Mouse (Mus musculus) forebrain, embryonic 14.5 days (tissue): Measurements from ENCODE around the gene AV320801. TPM values are rescaled to one million over a fixed set of nuclear protein-coding genes. Genes with fewer than 3 reads are reported as not detected.
"Not testable (repeated sequence)": the region's sequence is repeated elsewhere in the genome, so short reads cannot be mapped to it uniquely, and the experiment has no call there.

Experiments
- ATAC-seq: fragments of 200-750 bp; cut with Nextera tagmentation; 2 replicates; pipeline ENCODE4 v1.8.0; 2017; ENCODE audit warnings: mild to moderate bottlenecking, moderate library complexity
- DNase-seq: peaks from one replicate; pipeline ENCODE4 v3.0.0-alpha.2; 2015; ENCODE audit warnings: low spot score
- H3K27ac ChIP-seq: fragments of 300-500 bp; sonication (generic); 2 replicates; pipeline ENCODE4 v1.5.1; 2014; ENCODE audit warnings: low read depth, mild to moderate bottlenecking, control low read depth, low read length, moderate library complexity
- H3K27me3 ChIP-seq: fragments of 300-500 bp; sonication (generic); replicated peaks from 2 replicates; pipeline ENCODE4 v1.6.1; 2014; ENCODE audit warnings: low read length, control low read depth, mixed read lengths; ENCODE audit not compliant: control insufficient read depth, insufficient read depth
- H3K36me3 ChIP-seq: fragments of 300-500 bp; sonication (generic); 2 replicates; pipeline ENCODE4 v1.6.1; 2014; ENCODE audit warnings: low read length, control low read depth; ENCODE audit not compliant: control insufficient read depth, insufficient read depth
- H3K4me1 ChIP-seq: fragments of 300-500 bp; sonication (generic); 2 replicates; pipeline ENCODE4 v1.6.1; 2014; ENCODE audit warnings: antibody characterized with exemption, low read length, control low read depth; ENCODE audit not compliant: control insufficient read depth, insufficient read depth
- H3K4me2 ChIP-seq: fragments of 300-500 bp; sonication (generic); 2 replicates; pipeline ENCODE4 v1.6.1; 2014; ENCODE audit warnings: mild to moderate bottlenecking, control low read depth, low read length
- H3K4me3 ChIP-seq: fragments of 300-500 bp; sonication (generic); 2 replicates; pipeline ENCODE4 v1.5.1; 2014; ENCODE audit warnings: low read depth, low read length, control low read depth
- H3K9ac ChIP-seq: fragments of 300-500 bp; sonication (generic); 2 replicates; pipeline ENCODE4 v1.6.1; 2014; ENCODE audit warnings: mild to moderate bottlenecking, low read length, control low read depth, moderate library complexity
- H3K9me3 ChIP-seq: fragments of 300-500 bp; sonication (generic); replicated peaks from 2 replicates; pipeline ENCODE4 v1.6.1; 2016; ENCODE audit warnings: low read length, control low read depth, mixed read lengths; ENCODE audit not compliant: control insufficient read depth
- WGBS: fragments of 180-500 bp; shearing (Covaris S2); extraction: QIAGEN DNeasy Blood & Tissue Kit; methylation state at CpG from one replicate; pipeline ENCODE4 v1.1.7; 2014; 5-methylcytosine and 5-hydroxymethylcytosine counted together
- polyA plus RNA-seq: library from polyadenylated mRNA; unstranded; fragments of >200 nt; fragmentation: Nextera tagmentation; extraction: Ambion mirVana; gene quantifications from 2 replicates; pipeline ENCODE4 v1.2.1, GENCODE M21; 2014

The AV320801 gene
- not detected in 2 replicates for polyA plus RNA-seq

GRCm38 (mm10) chrX:135494288-135494687, at the start of gene AV320801:
Gene AV320801, plus strand, starts transcription at chrX:135494588.
- 96% methylated on average over 5 of the region's 14 CpGs for WGBS

GRCm38 (mm10) chrX:135464160-135464559, 30.2 kb upstream of the AV320801 start:
- H3K36me3 ChIP-seq, DNase-seq, H3K27ac ChIP-seq, H3K4me2 ChIP-seq, ATAC-seq, H3K4me3 ChIP-seq, H3K9ac ChIP-seq, H3K4me1 ChIP-seq, H3K9me3 ChIP-seq, H3K27me3 ChIP-seq: not testable (repeated sequence)
- WGBS: no CpG with 5 or more reads among the region's 3 CpGs

More at GRCm38 (mm10) chrX:135494288-135494687, at the start of gene AV320801:
- not testable (repeated sequence) for H3K4me2 ChIP-seq, ATAC-seq, H3K4me3 ChIP-seq, H3K9me3 ChIP-seq, DNase-seq, H3K27me3 ChIP-seq, H3K36me3 ChIP-seq, H3K4me1 ChIP-seq, H3K9ac ChIP-seq, H3K27ac ChIP-seq

GRCm38 (mm10) chrX:135481902-135482301, 12.5 kb upstream of the AV320801 start:
- no CpG with 5 or more reads among the region's 6 CpGs for WGBS
- not testable (repeated sequence) for DNase-seq, ATAC-seq, H3K4me2 ChIP-seq, H3K27me3 ChIP-seq, H3K4me1 ChIP-seq, H3K9me3 ChIP-seq, H3K4me3 ChIP-seq, H3K9ac ChIP-seq, H3K36me3 ChIP-seq, H3K27ac ChIP-seq

GRCm38 (mm10) chrX:135483183-135483582, 11.2 kb upstream of the AV320801 start:
- DNase-seq, H3K4me2 ChIP-seq, H3K27ac ChIP-seq, H3K4me1 ChIP-seq, H3K9ac ChIP-seq, H3K27me3 ChIP-seq, H3K9me3 ChIP-seq, H3K4me3 ChIP-seq, ATAC-seq, H3K36me3 ChIP-seq: not testable (repeated sequence)
- WGBS: no CpG with 5 or more reads among the region's 3 CpGs

Other genes with a start within 250 kb of the AV320801 start
- not detected in 2 replicates for gene Pramel3, start 192.3 kb upstream of the AV320801 start, polyA plus RNA-seq
- 0.08 TPM in 1 of 2 replicates, not detected in the other for gene Gm5128, start 121.3 kb upstream of the AV320801 start, polyA plus RNA-seq
- not detected in 2 replicates for gene Gm7903, start 60.8 kb upstream of the AV320801 start, polyA plus RNA-seq
- gene Nxf7, start 104.2 kb downstream of the AV320801 start, polyA plus RNA-seq: not detected in 2 replicates
- not detected in 2 replicates for gene Prame, start 133.1 kb downstream of the AV320801 start, polyA plus RNA-seq
- gene Tcp11x2, start 199.2 kb downstream of the AV320801 start, polyA plus RNA-seq: not detected in 2 replicates
- gene Tmsb15a, start 230.7 kb downstream of the AV320801 start, polyA plus RNA-seq: not detected in 2 replicates
- 7.6 TPM in 2 replicates for gene Armcx5, start 248.1 kb downstream of the AV320801 start, polyA plus RNA-seq
- gene Gprasp1, start 248.1 kb downstream of the AV320801 start, polyA plus RNA-seq: 94.4 and 118 TPM in 2 replicates